Mouse (Mus musculus) hindbrain, postnatal 0 days (tissue): ENCODE measurements around the gene Pde6g. TPM values are rescaled to one million over a fixed set of nuclear protein-coding genes. Genes with fewer than 3 reads are reported as not detected.
"Not testable (repeated sequence)": the region's sequence is repeated elsewhere in the genome, so short reads cannot be mapped to it uniquely, and the experiment has no call there.

Experiments used
- ATAC-seq: fragments of 200-750 bp; cut with Nextera tagmentation; 2 replicates; pipeline ENCODE4 v1.8.0; 2017; ENCODE audit warnings: mild to moderate bottlenecking, moderate TSS enrichment, moderate library complexity
- DNase-seq: peaks from one replicate; pipeline ENCODE4 v3.0.0-alpha.2; 2015; ENCODE audit warnings: low spot score
- H3K27ac ChIP-seq: fragments of 300-500 bp; sonication (generic); 2 replicates; pipeline ENCODE4 v1.5.1; 2014; ENCODE audit warnings: mild to moderate bottlenecking
- H3K27me3 ChIP-seq: fragments of 300-500 bp; sonication (generic); 2 replicates; pipeline ENCODE4 v1.6.1; 2014; ENCODE audit warnings: low read length, mixed read lengths; ENCODE audit not compliant: insufficient read depth
- H3K36me3 ChIP-seq: fragments of 300-500 bp; sonication (generic); 2 replicates; pipeline ENCODE4 v1.6.1; 2014; ENCODE audit warnings: low read length, mixed read lengths; ENCODE audit not compliant: insufficient read depth
- H3K4me1 ChIP-seq: fragments of 300-500 bp; sonication (generic); 2 replicates; pipeline ENCODE4 v1.6.1; 2014; ENCODE audit warnings: antibody characterized with exemption, low read length, mixed read lengths; ENCODE audit not compliant: insufficient read depth
- H3K4me2 ChIP-seq: fragments of 300-500 bp; sonication (generic); 2 replicates; pipeline ENCODE4 v1.6.1; 2014; ENCODE audit warnings: low read depth, mild to moderate bottlenecking, low read length, moderate library complexity, mixed read lengths
- H3K4me3 ChIP-seq: fragments of 300-500 bp; sonication (generic); 2 replicates; pipeline ENCODE4 v1.5.1; 2014; ENCODE audit warnings: low read length
- H3K9ac ChIP-seq: fragments of 300-500 bp; sonication (generic); replicated peaks from 2 replicates; pipeline ENCODE4 v1.6.1; 2014; ENCODE audit warnings: mild to moderate bottlenecking, low read length, moderate library complexity, mixed read lengths
- H3K9me3 ChIP-seq: fragments of 300-500 bp; sonication (generic); 2 replicates; pipeline ENCODE4 v1.6.1; 2016; ENCODE audit warnings: low read length, mixed read lengths
- CTCF ChIP-seq: IDR thresholded peaks from 2 replicates; pipeline ENCODE4 v1.5.1; 2016; ENCODE audit warnings: antibody characterized with exemption, control low read depth, low read depth
- WGBS: fragments of 180-500 bp; shearing (Covaris S2); extraction: QIAGEN DNeasy Blood & Tissue Kit; methylation state at CpG from one replicate; pipeline ENCODE4 v1.1.7; 2014; 5-methylcytosine and 5-hydroxymethylcytosine counted together
- polyA plus RNA-seq: library from polyadenylated mRNA; unstranded; fragments of >200 nt; fragmentation: Nextera tagmentation; extraction: Ambion mirVana; gene quantifications from 2 replicates; pipeline ENCODE4 v1.2.1, GENCODE M21; 2015
- total RNA-seq: library from RNA; depleted of rRNA; stranded (reverse); fragments of >200 nt; gene quantifications from 2 replicates; pipeline ENCODE4 v1.2.3, GENCODE M21; 2014

Pde6g gene
- total and polyA plus RNA-seq, 2 experiments from 2014 or later, result 0.23 TPM; not detected in 1

GRCm38 (mm10) chr11:120437152-120437856 lies 16.0 kb downstream of the Pde6g start, which contains the start of gene Nploc4:
TSS of gene Nploc4 (minus strand) at chr11:120437708.
- peak within 1 kb of the TSS; percentile 83 for H3K27ac ChIP-seq
- peak; percentile 94 for DNase-seq
- H3K36me3 ChIP-seq, result peaks cover 26% of the 10 kb centered on the region
- H3K4me1 ChIP-seq, result peaks cover 10% of the 10 kb centered on the region
- TF ChIP-seq CTCF, result no peak
- H3K4me3 ChIP-seq, result peak within 1 kb of the TSS; percentile 98
- WGBS, result 1% methylated on average over 71 of the region's 77 CpGs
- H3K4me2 ChIP-seq, result peak within 1 kb of the TSS; percentile 75
- ATAC-seq, result peak; percentile 92
- H3K9ac ChIP-seq, result peak within 1 kb of the TSS; percentile 96
- H3K9me3 ChIP-seq, result no peaks in the 10 kb centered on the region
- no peaks in the 10 kb centered on the region for H3K27me3 ChIP-seq

- Histone ChIP-seq H3K9ac (no peak overlapping the region), H3K4me2 (no peak overlapping the region), H3K36me3 (peaks cover 46% of the 10 kb centered on the region), H3K4me3 (no peak overlapping the region), H3K27ac (no peak overlapping the region), H3K9me3 (no peaks in the 10 kb centered on the region), H3K27me3 (no peaks in the 10 kb centered on the region), H3K4me1 (no peaks in the 10 kb centered on the region)
- DNase-seq (no peak), ATAC-seq (no peak)
- no peak for TF ChIP-seq CTCF
- 91% methylated on average over 3 of the region's 3 CpGs for WGBS
Measured at GRCm38 (mm10) chr11:120426727-120427126, 26.6 kb downstream of the Pde6g start.

GRCm38 (mm10) chr11:120423569-120424295 lies 29.6 kb downstream of the Pde6g start:
- Histone ChIP-seq H3K9me3 (no peaks in the 10 kb centered on the region), H3K9ac (no peak overlapping the region), H3K4me1 (no peaks in the 10 kb centered on the region), H3K27ac (no peak overlapping the region), H3K27me3 (no peaks in the 10 kb centered on the region), H3K4me2 (no peak overlapping the region), H3K4me3 (no peak overlapping the region), H3K36me3 (peaks cover 53% of the 10 kb centered on the region)
- TF ChIP-seq CTCF, result peak; percentile 77
- WGBS, result 65% methylated on average over 9 of the region's 9 CpGs
- DNase-seq, result peak; percentile 82
- ATAC-seq, result no peak

- Histone ChIP-seq H3K27me3 (no peaks in the 10 kb centered on the region), H3K9me3 (no peaks in the 10 kb centered on the region), H3K4me2 (no peak overlapping the region), H3K9ac (no peak overlapping the region), H3K4me3 (no peak overlapping the region), H3K27ac (no peak overlapping the region), H3K36me3 (peaks cover 53% of the 10 kb centered on the region), H3K4me1 (no peaks in the 10 kb centered on the region)
- ATAC-seq (no peak), DNase-seq (no peak)
- 92% methylated on average over 13 of the region's 13 CpGs for WGBS
- TF ChIP-seq CTCF, result no peak
Measured at GRCm38 (mm10) chr11:120422651-120423568, 30.4 kb downstream of the Pde6g start.

GRCm38 (mm10) chr11:120418592-120418991 lies 34.7 kb downstream of the Pde6g start:
- H3K9ac ChIP-seq, result no peak overlapping the region
- H3K4me3 ChIP-seq, result no peak overlapping the region
- H3K27ac ChIP-seq, result no peak overlapping the region
- H3K4me2 ChIP-seq, result no peak overlapping the region
- no peaks in the 10 kb centered on the region for H3K27me3 ChIP-seq
- DNase-seq, result no peak
- ATAC-seq, result no peak
- H3K9me3 ChIP-seq, result no peaks in the 10 kb centered on the region
- no peaks in the 10 kb centered on the region for H3K4me1 ChIP-seq
- WGBS, result 92% methylated on average over 1 of the region's 1 CpGs
- no peak for TF ChIP-seq CTCF
- H3K36me3 ChIP-seq, result peaks cover 58% of the 10 kb centered on the region

GRCm38 (mm10) chr11:120417852-120418251 lies 35.4 kb downstream of the Pde6g start:
- Histone ChIP-seq H3K9ac (no peak overlapping the region), H3K9me3 (no peaks in the 10 kb centered on the region), H3K36me3 (peaks cover 62% of the 10 kb centered on the region), H3K4me3 (no peak overlapping the region), H3K27ac (no peak overlapping the region), H3K4me1 (no peaks in the 10 kb centered on the region), H3K4me2 (no peak overlapping the region), H3K27me3 (no peaks in the 10 kb centered on the region)
- TF ChIP-seq CTCF, result no peak
- DNase-seq (no peak), ATAC-seq (no peak)
- 94% methylated on average over 7 of the region's 7 CpGs for WGBS

- H3K27me3 ChIP-seq, DNase-seq, H3K4me2 ChIP-seq, H3K9me3 ChIP-seq, ATAC-seq, H3K4me1 ChIP-seq, H3K27ac ChIP-seq, H3K9ac ChIP-seq, H3K4me3 ChIP-seq: not testable (repeated sequence)
- H3K36me3 ChIP-seq, result peaks cover 79% of the 10 kb centered on the region
- WGBS, result 98% methylated on average over 7 of the region's 10 CpGs
Measured at GRCm38 (mm10) chr11:120413621-120414020, 39.7 kb downstream of the Pde6g start.
